ENCODE assay signal across 9 mouse cellular contexts in genomic region chr2:169088870-169089484, GRCm38 (mm10).
DNase-seq lines count a peak whose midpoint lies in the region; ATAC-seq and TF ChIP-seq lines count a peak whose summit lies in the region.
"Had no signal": no experiment of that assay in that cellular context is flagged by ENCODE, and none has a peak within 500 bp of the region (broad histone marks: within the 10 kb centered on the region; RNA-seq: fewer than 3 reads in every experiment).

No protein-coding gene starts in this region.

- 0 out of 2 replicates have a peak, but pooled peaks cover 4% of the 10 kb centered on the region for H3K27me3 ChIP-seq in E14TG2a.4 (ENCODE audit: insufficient read depth, low read length)
- H3K27me3 ChIP-seq in limb, embryonic 13.5 days, result no peaks in the 10 kb centered on the region
- no peaks in the 10 kb centered on the region for H3K27me3 ChIP-seq in midbrain, embryonic 13.5 days
- H3K27me3 ChIP-seq: liver, embryonic 15.5 days had no signal

- peaks cover 5% of the 10 kb centered on the region for H3K9me3 ChIP-seq in E14TG2a.4 (ENCODE audit: low read length)
- H3K9me3 ChIP-seq in limb, embryonic 13.5 days, result peaks cover 7% of the 10 kb centered on the region
- peaks cover 5% of the 10 kb centered on the region for H3K9me3 ChIP-seq in midbrain, embryonic 13.5 days

- no peak overlapping the region for H3K27ac ChIP-seq in limb, embryonic 13.5 days
- no peak overlapping the region for H3K27ac ChIP-seq in midbrain, embryonic 13.5 days
- H3K27ac ChIP-seq: layer of hippocampus, adult 2 months; liver, embryonic 15.5 days had no signal

- H3K4me1 ChIP-seq in E14TG2a.4 (replicated peaks; ENCODE audit: low read depth, low read length), result peaks cover 17% of the 10 kb centered on the region
- peaks cover 14% of the 10 kb centered on the region; the same call in 1 of the 2 replicates for H3K4me1 ChIP-seq in limb, embryonic 13.5 days
- no peaks in the 10 kb centered on the region; the same call in 1 of the 2 replicates for H3K4me1 ChIP-seq in midbrain, embryonic 13.5 days (replicated peaks)
- H3K4me1 ChIP-seq: liver, embryonic 15.5 days had no signal

- peak; percentile 57 for ATAC-seq in limb, embryonic 13.5 days (ENCODE audit: low FRiP score, low read depth)
- ATAC-seq in monocyte, adult 5-6 weeks (replicated peaks; ENCODE audit: insufficient number of reproducible peaks, low FRiP score, low TSS enrichment, poor library complexity, severe bottlenecking), result 0 out of 2 replicates have a peak, but pooled peaks have one; percentile 31
- ATAC-seq in midbrain, embryonic 13.5 days, result no peak

- H3K4me2 ChIP-seq in limb, embryonic 13.5 days (replicated peaks), result no peak overlapping the region
- H3K4me2 ChIP-seq in midbrain, embryonic 13.5 days (replicated peaks), result no peak overlapping the region
- H3K4me2 ChIP-seq: liver, embryonic 15.5 days had no signal

- DNase-seq in ZHBTc4 (ENCODE audit: low read depth, low spot score), result peak; percentile 26
- DNase-seq in gastrocnemius, adult 18-20 months (ENCODE audit: low spot score), result no peak
- no peak for DNase-seq in cerebellum, adult 8-10 months

- TF ChIP-seq CTCF in E14TG2a.4 (conservative IDR thresholded peaks at IDR 0.05; ENCODE audit: low read length), result no peak

- 63% methylated on average over 16 of the region's 16 CpGs for WGBS in limb, embryonic 13.5 days
- WGBS in midbrain, embryonic 13.5 days, result 82% methylated on average over 16 of the region's 16 CpGs

- no peaks in the 10 kb centered on the region for H3K36me3 ChIP-seq in E14TG2a.4 (ENCODE audit: insufficient read depth, low read length)
- H3K36me3 ChIP-seq in limb, embryonic 13.5 days, result no peaks in the 10 kb centered on the region
- H3K36me3 ChIP-seq in midbrain, embryonic 13.5 days, result no peaks in the 10 kb centered on the region
- H3K36me3 ChIP-seq: liver, embryonic 15.5 days had no signal

- no peak overlapping the region for H3K9ac ChIP-seq in limb, embryonic 13.5 days
- no peak overlapping the region for H3K9ac ChIP-seq in midbrain, embryonic 13.5 days (replicated peaks)
- H3K9ac ChIP-seq: liver, embryonic 15.5 days had no signal

- H3K4me3 ChIP-seq in E14TG2a.4 (replicated peaks; ENCODE audit: low read length), result peak overlapping the region; percentile 57
- no peak overlapping the region for H3K4me3 ChIP-seq in limb, embryonic 13.5 days
- no peak overlapping the region for H3K4me3 ChIP-seq in midbrain, embryonic 13.5 days (replicated peaks)
- H3K4me3 ChIP-seq: layer of hippocampus, adult 2 months; liver, embryonic 15.5 days had no signal
